Mouse (Mus musculus) brain, embryonic 14.5 days (tissue): Measurements from ENCODE around the gene Rtf2.

Experiments
- CTCF ChIP-seq: fragments of 200-500 bp; IDR thresholded peaks from 2 replicates; pipeline ENCODE4 v1.5.1; 2012; ENCODE audit warnings: inconsistent platforms, mild to moderate bottlenecking, moderate library complexity, borderline replicate concordance; ENCODE audit not compliant: insufficient read depth, insufficient read length; ENCODE audit errors: extremely low read depth
- POLR2A ChIP-seq: fragments of 200-500 bp; IDR thresholded peaks from 2 replicates; pipeline ENCODE4 v1.6.1; 2012; ENCODE audit warnings: mild to moderate bottlenecking, inconsistent platforms, borderline replicate concordance; ENCODE audit not compliant: poor library complexity, insufficient read depth, insufficient read length, severe bottlenecking; ENCODE audit errors: extremely low read depth

- TF ChIP-seq POLR2A (no peak), CTCF (no peak)
Observed at GRCm38 (mm10) chr2:172410686-172411085, 29.7 kb upstream of the Rtf2 start.
